Mouse (Mus musculus): ENCODE measurements at regions not wholly inside any gene's neighbourhood (a gene's known extent, or its start where the extent isn't known, plus 50 kb on each side); places are given as distances from the start of the nearest gene placed in this dataset.

GRCm38 (mm10) chr2:75564809-75565208 is 94.3 kb upstream of the Hnrnpa3 start:
- no peak for TF ChIP-seq CTCF (IDR thresholded peaks at IDR 0.05; ENCODE audit: borderline replicate concordance, insufficient read depth, low read depth, low read length)
- TF ChIP-seq POLR2A (IDR thresholded peaks at IDR 0.05; ENCODE audit: borderline replicate concordance, insufficient read depth, low read length) = no peak
